Mouse (Mus musculus) lung, postnatal 0 days (tissue): ENCODE measurements at regions not wholly inside any gene's neighbourhood (a gene's known extent, or its start where the extent isn't known, plus 50 kb on each side); places are given as distances from the start of the nearest gene placed in this dataset.

Experiments
- CTCF ChIP-seq: IDR thresholded peaks from 2 replicates; pipeline ENCODE4 v1.5.1; 2016; ENCODE audit warnings: antibody characterized with exemption, mild to moderate bottlenecking
- EP300 ChIP-seq: IDR thresholded peaks from 2 replicates; pipeline ENCODE4 v1.6.1; 2016; ENCODE audit warnings: antibody characterized with exemption, mild to moderate bottlenecking, control low read depth

GRCm38 (mm10) chr12:106177861-106178260 lies 167.8 kb downstream of the Vrk1 start:
- TF ChIP-seq CTCF (no peak), EP300 (no peak)
